Mouse (Mus musculus): ENCODE measurements at regions not wholly inside any gene's neighbourhood (a gene's known extent, or its start where the extent isn't known, plus 50 kb on each side); places are given as distances from the start of the nearest gene placed in this dataset.

GRCm38 (mm10) chr14:64591091-64591976, 487.2 kb downstream of the Prss52 start:
- Histone ChIP-seq H3K36me3 (ENCODE audit: control insufficient read depth, insufficient read depth, low read length) (no peaks in the 10 kb centered on the region), H3K9me3 (replicated peaks; ENCODE audit: control insufficient read depth, low read length) (no peaks in the 10 kb centered on the region), H3K27me3 (ENCODE audit: control insufficient read depth, insufficient read depth, low read length) (peaks cover 71% of the 10 kb centered on the region), H3K4me2 (ENCODE audit: low read depth, low read length) (no peak overlapping the region), H3K9ac (ENCODE audit: low read length) (no peak overlapping the region), H3K4me3 (replicated peaks; ENCODE audit: low read length) (no peak overlapping the region), H3K4me1 (ENCODE audit: control insufficient read depth, insufficient read depth, low read length) (peaks cover 17% of the 10 kb centered on the region), H3K27ac (ENCODE audit: low read length) (no peak overlapping the region)
- WGBS: 13% methylated on average over 14 of the region's 14 CpGs
- ATAC-seq (ENCODE audit: insufficient read depth, low FRiP score): no peak

- WGBS: 60% methylated on average over 6 of the region's 6 CpGs
- H3K27me3 ChIP-seq (ENCODE audit: control insufficient read depth, insufficient read depth, low read length): peaks cover 65% of the 10 kb centered on the region
- peaks cover 13% of the 10 kb centered on the region for H3K4me1 ChIP-seq (ENCODE audit: control insufficient read depth, insufficient read depth, low read length)
- no peak overlapping the region for H3K4me2 ChIP-seq (ENCODE audit: low read depth, low read length)
- no peaks in the 10 kb centered on the region for H3K36me3 ChIP-seq (ENCODE audit: control insufficient read depth, insufficient read depth, low read length)
- ATAC-seq (ENCODE audit: insufficient read depth, low FRiP score): no peak
- no peak overlapping the region for H3K9ac ChIP-seq (ENCODE audit: low read length)
- no peak overlapping the region for H3K4me3 ChIP-seq (replicated peaks; ENCODE audit: low read length)
- no peak overlapping the region for H3K27ac ChIP-seq (ENCODE audit: low read length)
- H3K9me3 ChIP-seq (replicated peaks; ENCODE audit: control insufficient read depth, low read length): no peaks in the 10 kb centered on the region
Measured at GRCm38 (mm10) chr14:64592176-64592575, 488.1 kb downstream of the Prss52 start.

DNA sequence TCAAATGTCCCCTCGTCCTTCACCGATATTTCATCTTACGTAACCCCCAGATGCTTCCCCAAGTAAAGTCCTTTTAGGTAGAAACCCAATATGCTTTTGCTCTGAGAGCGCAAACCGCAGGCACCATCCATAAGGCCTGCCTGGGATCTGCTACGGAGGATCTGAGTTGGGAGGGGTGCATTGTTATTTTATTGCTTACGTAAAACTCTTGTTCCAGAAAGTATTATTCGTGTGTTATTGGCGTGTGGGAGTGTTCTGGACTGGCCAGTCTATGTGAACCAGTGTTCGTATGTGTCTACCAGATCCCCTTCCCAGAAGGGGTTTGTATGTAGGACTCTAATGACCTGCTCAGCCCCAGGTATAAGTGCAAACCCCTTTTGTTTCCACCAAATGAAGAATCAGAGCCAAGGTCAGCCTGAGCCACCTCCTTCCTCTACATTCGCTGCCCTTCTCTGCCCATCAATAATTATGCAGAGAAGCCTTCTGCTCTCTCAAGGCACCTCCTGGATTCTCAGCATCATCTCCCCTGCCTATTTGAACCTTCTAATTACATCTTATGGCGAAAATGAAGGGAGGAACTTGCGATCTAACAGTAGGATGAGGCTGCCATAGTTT, 488.7 kb downstream of the Prss52 start:
- no peak for ATAC-seq (ENCODE audit: insufficient read depth, low FRiP score)
- H3K9ac ChIP-seq (ENCODE audit: low read length): no peak overlapping the region
- no peak overlapping the region for H3K27ac ChIP-seq (ENCODE audit: low read length)
- H3K4me2 ChIP-seq (ENCODE audit: low read depth, low read length): no peak overlapping the region
- 72% methylated on average over 13 of the region's 13 CpGs for WGBS
- peaks cover 59% of the 10 kb centered on the region for H3K27me3 ChIP-seq (ENCODE audit: control insufficient read depth, insufficient read depth, low read length)
- peaks cover 7% of the 10 kb centered on the region; the same call in 1 of the 2 replicates for H3K4me1 ChIP-seq (ENCODE audit: control insufficient read depth, insufficient read depth, low read length)
- no peaks in the 10 kb centered on the region for H3K9me3 ChIP-seq (replicated peaks; ENCODE audit: control insufficient read depth, low read length)
- no peaks in the 10 kb centered on the region for H3K36me3 ChIP-seq (ENCODE audit: control insufficient read depth, insufficient read depth, low read length)
- no peak overlapping the region for H3K4me3 ChIP-seq (replicated peaks; ENCODE audit: low read length)

DNA sequence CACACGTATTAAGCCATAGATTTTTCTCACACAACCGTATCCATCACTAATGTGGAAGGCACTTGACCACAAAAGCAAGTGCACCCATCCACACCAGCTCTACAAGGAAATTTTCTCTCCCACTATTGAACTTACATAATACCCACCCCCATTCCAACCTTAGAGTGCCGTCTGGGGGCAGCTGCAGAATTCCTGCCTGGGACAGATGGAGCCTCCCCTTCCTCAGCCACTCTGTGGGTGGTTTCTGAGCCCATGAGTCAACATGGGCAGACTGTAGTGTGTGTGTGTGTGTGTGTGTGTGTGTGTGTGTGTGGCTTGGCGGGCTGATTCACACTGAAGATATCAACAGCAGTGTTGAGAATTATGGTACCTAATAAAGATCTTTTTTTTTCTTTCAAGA, 489.5 kb downstream of the Prss52 start:
- Histone ChIP-seq H3K4me2 (ENCODE audit: low read depth, low read length) (no peak overlapping the region), H3K4me3 (replicated peaks; ENCODE audit: low read length) (no peak overlapping the region), H3K9me3 (replicated peaks; ENCODE audit: control insufficient read depth, low read length) (no peaks in the 10 kb centered on the region), H3K27ac (ENCODE audit: low read length) (no peak overlapping the region), H3K4me1 (ENCODE audit: control insufficient read depth, insufficient read depth, low read length) (peaks cover 7% of the 10 kb centered on the region; the same call in 1 of the 2 replicates), H3K9ac (ENCODE audit: low read length) (no peak overlapping the region), H3K36me3 (ENCODE audit: control insufficient read depth, insufficient read depth, low read length) (no peaks in the 10 kb centered on the region), H3K27me3 (ENCODE audit: control insufficient read depth, insufficient read depth, low read length) (peaks cover 56% of the 10 kb centered on the region)
- WGBS: 37% methylated on average over 4 of the region's 4 CpGs
- no peak for ATAC-seq (ENCODE audit: insufficient read depth, low FRiP score)

DNA sequence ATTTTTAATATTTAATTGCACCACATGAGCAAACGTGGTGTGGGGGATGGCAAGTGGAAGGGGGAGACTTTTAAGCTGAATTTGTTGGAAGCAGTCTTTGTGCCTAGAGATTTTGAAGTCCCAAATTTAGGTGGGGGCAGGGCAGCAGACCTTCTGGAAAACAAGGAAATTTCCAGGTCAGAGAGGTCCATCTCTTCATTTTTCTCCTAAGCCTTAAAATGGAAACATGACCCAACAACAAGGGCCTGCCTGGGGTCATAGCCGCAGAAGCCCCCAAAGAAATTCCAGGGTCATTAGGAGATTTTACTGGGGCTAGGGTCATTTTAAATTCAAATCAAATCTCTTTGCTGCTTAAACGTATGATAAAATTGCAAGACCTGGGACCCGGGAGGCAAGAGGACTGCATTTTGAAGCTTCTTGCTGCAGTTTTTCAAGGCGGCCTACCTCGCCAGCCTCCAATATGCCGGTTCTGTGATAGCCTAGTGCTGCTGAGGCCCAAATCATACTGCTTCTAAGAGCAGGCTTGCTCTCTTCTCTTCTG, 490.0 kb downstream of the Prss52 start:
- ATAC-seq (ENCODE audit: insufficient read depth, low FRiP score): no peak
- H3K4me2 ChIP-seq (ENCODE audit: low read depth, low read length): no peak overlapping the region
- H3K27me3 ChIP-seq (ENCODE audit: control insufficient read depth, insufficient read depth, low read length): peaks cover 50% of the 10 kb centered on the region
- H3K36me3 ChIP-seq (ENCODE audit: control insufficient read depth, insufficient read depth, low read length): no peaks in the 10 kb centered on the region
- H3K4me3 ChIP-seq (replicated peaks; ENCODE audit: low read length): no peak overlapping the region
- H3K9ac ChIP-seq (ENCODE audit: low read length): no peak overlapping the region
- H3K4me1 ChIP-seq (ENCODE audit: control insufficient read depth, insufficient read depth, low read length): peaks cover 7% of the 10 kb centered on the region; the same call in 1 of the 2 replicates
- no peak overlapping the region for H3K27ac ChIP-seq (ENCODE audit: low read length)
- WGBS: 59% methylated on average over 7 of the region's 7 CpGs
- no peaks in the 10 kb centered on the region for H3K9me3 ChIP-seq (replicated peaks; ENCODE audit: control insufficient read depth, low read length)

DNA sequence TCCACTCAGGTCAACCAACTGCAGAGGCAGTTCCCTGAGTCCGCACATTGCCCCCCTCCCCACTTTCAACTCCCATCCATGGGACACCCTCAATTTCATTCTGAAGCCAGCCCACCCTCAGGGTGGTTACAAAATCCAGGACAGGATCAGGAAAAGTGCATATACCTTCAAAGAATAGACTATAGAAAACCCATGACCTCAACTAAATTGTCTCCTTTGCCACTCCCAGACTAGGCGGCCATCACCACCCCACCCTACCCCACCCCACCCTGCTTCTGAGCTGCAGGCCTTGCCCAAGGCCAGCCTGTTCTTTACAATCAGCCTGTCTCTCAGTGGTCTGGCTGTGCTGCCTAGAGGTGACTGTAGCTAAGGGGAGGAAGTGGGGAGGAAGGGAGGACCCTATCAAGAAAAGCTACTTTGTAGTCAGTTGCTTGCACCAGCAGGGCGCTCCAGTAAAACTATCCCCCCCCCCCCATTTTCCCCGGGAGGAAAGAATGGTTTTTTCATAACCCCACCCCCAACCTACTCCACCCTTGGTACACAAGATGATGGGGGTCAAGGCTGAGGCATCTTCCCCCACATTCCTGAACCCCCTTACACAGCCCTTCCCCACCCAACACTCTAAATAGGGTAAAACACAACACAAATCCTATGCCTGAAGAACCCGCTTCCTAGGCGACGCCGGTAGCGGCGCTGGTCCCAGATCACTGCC, 490.9 kb downstream of the Prss52 start:
- Histone ChIP-seq H3K4me1 (ENCODE audit: control insufficient read depth, insufficient read depth, low read length) (peaks cover 4% of the 10 kb centered on the region; the same call in 1 of the 2 replicates), H3K4me2 (ENCODE audit: low read depth, low read length) (no peak overlapping the region)
- 56% methylated on average over 10 of the region's 10 CpGs for WGBS

GRCm38 (mm10) chr14:64595523-64595889, 491.4 kb downstream of the Prss52 start:
- no peak for ATAC-seq (ENCODE audit: insufficient read depth, low FRiP score)
- no peaks in the 10 kb centered on the region for H3K4me1 ChIP-seq (ENCODE audit: control insufficient read depth, insufficient read depth, low read length)
- H3K9ac ChIP-seq (ENCODE audit: low read length): no peak overlapping the region
- no peaks in the 10 kb centered on the region for H3K36me3 ChIP-seq (ENCODE audit: control insufficient read depth, insufficient read depth, low read length)
- H3K27me3 ChIP-seq (ENCODE audit: control insufficient read depth, insufficient read depth, low read length): peaks cover 36% of the 10 kb centered on the region
- 34% methylated on average over 1 of the region's 1 CpGs for WGBS
- no peak overlapping the region for H3K4me3 ChIP-seq (replicated peaks; ENCODE audit: low read length)
- no peak overlapping the region for H3K27ac ChIP-seq (ENCODE audit: low read length)
- no peak overlapping the region for H3K4me2 ChIP-seq (ENCODE audit: low read depth, low read length)
- H3K9me3 ChIP-seq (replicated peaks; ENCODE audit: control insufficient read depth, low read length): no peaks in the 10 kb centered on the region

More for the DNA sequence above, 490.9 kb downstream of the Prss52 start:
- Histone ChIP-seq H3K9ac (ENCODE audit: low read length) (no peak overlapping the region), H3K27ac (ENCODE audit: low read length) (no peak overlapping the region), H3K4me3 (replicated peaks; ENCODE audit: low read length) (no peak overlapping the region), H3K9me3 (replicated peaks; ENCODE audit: control insufficient read depth, low read length) (no peaks in the 10 kb centered on the region), H3K36me3 (ENCODE audit: control insufficient read depth, insufficient read depth, low read length) (no peaks in the 10 kb centered on the region), H3K27me3 (ENCODE audit: control insufficient read depth, insufficient read depth, low read length) (peaks cover 41% of the 10 kb centered on the region)
- no peak for ATAC-seq (ENCODE audit: insufficient read depth, low FRiP score)

GRCm38 (mm10) chr14:64595891-64596290, 491.8 kb downstream of the Prss52 start:
- Histone ChIP-seq H3K4me1 (ENCODE audit: control insufficient read depth, insufficient read depth, low read length) (no peaks in the 10 kb centered on the region), H3K4me3 (replicated peaks; ENCODE audit: low read length) (no peak overlapping the region), H3K27ac (ENCODE audit: low read length) (no peak overlapping the region), H3K9me3 (replicated peaks; ENCODE audit: control insufficient read depth, low read length) (no peaks in the 10 kb centered on the region), H3K4me2 (ENCODE audit: low read depth, low read length) (no peak overlapping the region), H3K27me3 (ENCODE audit: control insufficient read depth, insufficient read depth, low read length) (peaks cover 33% of the 10 kb centered on the region), H3K36me3 (ENCODE audit: control insufficient read depth, insufficient read depth, low read length) (no peaks in the 10 kb centered on the region), H3K9ac (ENCODE audit: low read length) (no peak overlapping the region)
- ATAC-seq (ENCODE audit: insufficient read depth, low FRiP score): no peak
- WGBS: 85% methylated on average over 4 of the region's 4 CpGs

DNA sequence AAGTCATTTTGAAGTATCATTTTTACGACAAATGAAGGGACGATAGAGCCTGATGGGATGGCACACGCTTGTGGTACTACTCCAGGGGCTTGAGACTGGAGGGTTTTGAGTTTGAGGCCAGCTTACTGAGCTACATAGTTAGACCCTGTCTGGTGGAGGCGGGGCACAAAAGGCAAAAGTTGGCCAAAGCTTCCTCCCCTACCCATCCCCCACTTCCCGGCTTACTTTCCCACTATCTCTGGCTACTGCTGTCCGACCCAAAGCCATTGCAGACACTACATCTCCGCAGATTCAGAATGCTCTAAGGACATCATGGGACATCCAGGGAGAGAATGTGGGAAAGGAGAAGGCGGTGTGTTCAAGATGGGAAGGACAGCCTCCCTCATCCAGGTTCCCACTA, 493.1 kb downstream of the Prss52 start:
- no peaks in the 10 kb centered on the region for H3K4me1 ChIP-seq (ENCODE audit: control insufficient read depth, insufficient read depth, low read length)
- no peak for ATAC-seq (ENCODE audit: insufficient read depth, low FRiP score)
- no peak overlapping the region for H3K9ac ChIP-seq (ENCODE audit: low read length)
- H3K9me3 ChIP-seq (replicated peaks; ENCODE audit: control insufficient read depth, low read length): no peaks in the 10 kb centered on the region
- no peaks in the 10 kb centered on the region for H3K36me3 ChIP-seq (ENCODE audit: control insufficient read depth, insufficient read depth, low read length)
- H3K27me3 ChIP-seq (ENCODE audit: control insufficient read depth, insufficient read depth, low read length): peaks cover 23% of the 10 kb centered on the region
- H3K4me3 ChIP-seq (replicated peaks; ENCODE audit: low read length): no peak overlapping the region
- H3K4me2 ChIP-seq (ENCODE audit: low read depth, low read length): no peak overlapping the region
- no peak overlapping the region for H3K27ac ChIP-seq (ENCODE audit: low read length)
- 75% methylated on average over 8 of the region's 8 CpGs for WGBS
